Mouse (Mus musculus): ENCODE measurements around the gene Hpcal4. TPM values are rescaled to one million over a fixed set of nuclear protein-coding genes. Genes with fewer than 3 reads are reported as not detected.
A peak's percentile ranks its signal among the peaks of the same experiment; 100 is the strongest.
"Not testable (repeated sequence)": the region's sequence is repeated elsewhere in the genome, so short reads cannot be mapped to it uniquely, and the experiment has no call there.

Gene Hpcal4
- 100 to 1,000 TPM; 234 to 238 TPM for total RNA-seq (2021)

- intact Hi-C loops (cut with DNase I) = no loop called here
- peak; percentile 46 to 80 for DNase-seq (ENCODE audit: extremely low spot score in 1 of 2, low spot score in 2 of 2)
These were observed at the start of gene Hpcal4 for GRCm38 (mm10) chr4:123182328-123183238. Hpcal4 (plus strand) TSS chr4:123183227.

GRCm38 (mm10) chr4:123137551-123137950 is 45.5 kb upstream of the Hpcal4 start:
- no peak for DNase-seq (ENCODE audit: extremely low spot score in 1 of 2, low spot score in 2 of 2)
- intact Hi-C loops (cut with DNase I) = no loop called here

DNA sequence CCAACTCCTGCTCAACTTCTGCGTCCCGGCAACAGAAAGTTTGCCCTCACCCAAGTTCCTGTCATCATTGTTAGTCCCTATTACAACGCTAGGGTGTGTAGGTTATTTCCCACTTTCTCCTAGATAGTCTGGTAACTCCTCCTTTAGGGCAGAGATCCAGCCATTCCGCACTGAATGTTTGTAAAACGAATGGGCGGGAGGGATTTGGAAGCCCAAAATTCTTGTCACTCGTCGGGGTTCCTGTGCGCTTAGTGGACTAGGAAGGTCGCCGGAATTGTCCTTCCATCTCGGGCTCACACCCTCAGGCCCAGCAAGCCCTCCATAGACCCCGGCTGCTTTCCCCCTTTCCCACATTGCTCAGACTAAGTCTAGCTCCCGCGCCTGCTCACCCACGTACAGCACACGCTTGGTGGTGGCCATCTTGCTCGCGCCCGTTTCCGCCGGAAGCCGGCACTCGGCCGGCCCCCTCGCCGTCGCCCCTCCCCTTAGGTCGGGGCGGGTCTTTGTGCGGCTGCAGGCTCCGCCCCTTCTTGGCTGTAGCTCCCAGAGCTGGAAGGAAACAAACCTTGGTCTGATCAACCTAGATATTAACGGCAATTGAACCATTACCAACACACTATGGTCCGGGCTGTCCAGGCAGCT is 43.4 kb upstream of the Hpcal4 start, which contains the start of gene Ppie:
TSS of gene Ppie (minus strand) at position 439 of the 642 bp plus-strand sequence.
- intact Hi-C loops (cut with DNase I) = no loop called here
- peak; percentile 66 to 87 for DNase-seq (ENCODE audit: extremely low spot score in 1 of 2, low spot score in 2 of 2)

- intact Hi-C loops (cut with DNase I) = no loop called here
- no peak for DNase-seq (ENCODE audit: extremely low spot score in 1 of 2, low spot score in 2 of 2)
These were observed 35.4 kb upstream of the Hpcal4 start for GRCm38 (mm10) chr4:123147446-123148150.

GRCm38 (mm10) chr4:123152003-123152402 is 31.0 kb upstream of the Hpcal4 start:
- intact Hi-C loops (cut with DNase I) = no loop called here

DNA sequence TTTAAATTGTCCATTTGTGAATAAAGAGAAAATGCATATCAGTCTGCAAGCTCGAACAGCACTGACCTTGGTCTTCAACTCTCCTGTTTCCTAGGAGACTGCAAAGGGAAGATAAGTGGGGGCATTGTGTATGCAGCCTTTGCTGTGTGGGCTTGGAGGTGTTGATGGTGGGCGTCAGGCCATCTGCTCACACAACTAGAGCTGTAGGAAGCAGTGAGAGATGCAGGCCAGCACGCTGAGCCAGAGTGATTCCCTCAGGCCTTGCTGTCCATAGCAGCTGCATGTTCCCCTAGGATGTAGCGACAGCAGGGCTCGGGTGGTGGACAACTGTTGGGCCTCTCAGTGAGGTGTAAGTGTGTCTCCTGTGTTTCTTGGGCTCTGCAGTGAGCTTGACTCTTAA is 30.1 kb upstream of the Hpcal4 start:
- DNase-seq (ENCODE audit: extremely low spot score in 1 of 2, low spot score in 2 of 2) = peak; percentile 61 to 68
- intact Hi-C loops (cut with DNase I) = no loop called here

More at GRCm38 (mm10) chr4:123152003-123152402, 31.0 kb upstream of the Hpcal4 start:
- no peak for DNase-seq (ENCODE audit: extremely low spot score in 1 of 2, low spot score in 2 of 2)

DNA sequence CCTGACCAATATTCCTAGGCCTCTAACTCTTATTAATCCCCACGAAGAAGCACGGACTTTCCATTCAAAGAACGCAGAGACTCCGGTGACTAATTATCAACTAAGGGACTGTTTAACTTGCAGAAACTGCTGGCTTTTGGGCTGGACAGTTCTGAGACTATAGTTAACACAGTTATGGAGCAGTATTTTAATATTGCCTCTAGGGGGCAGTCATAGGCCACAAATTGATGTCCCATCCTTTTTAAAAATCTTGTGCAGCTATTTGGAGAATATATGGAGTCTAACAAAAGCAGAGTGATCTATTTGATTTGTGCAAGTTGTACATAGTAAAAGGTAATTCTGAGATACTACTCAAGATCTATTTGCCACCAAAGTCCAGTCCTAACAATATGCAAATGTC is 28.0 kb upstream of the Hpcal4 start:
- peak in 1 of 2 experiments; percentile 55 for DNase-seq (ENCODE audit: extremely low spot score in 1 of 2, low spot score in 2 of 2)

DNA sequence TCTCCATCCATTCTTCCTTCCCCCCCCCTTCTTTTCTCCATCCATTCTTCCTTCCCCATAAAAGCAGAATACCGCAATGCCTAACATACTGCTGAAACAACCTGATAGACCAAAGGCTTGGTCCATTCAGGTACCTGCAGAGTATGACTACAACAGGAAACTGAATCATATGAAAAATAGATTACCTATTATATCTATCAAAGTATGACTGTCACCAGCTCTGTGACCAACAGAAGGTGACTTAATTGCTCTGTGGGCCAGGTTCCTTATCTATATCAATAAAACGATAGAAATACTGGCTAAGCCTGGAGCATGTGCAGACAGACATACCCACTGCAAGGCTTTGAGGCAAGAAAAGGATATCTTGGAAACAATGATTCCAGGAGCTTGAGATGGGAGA is 27.6 kb upstream of the Hpcal4 start:
- intact Hi-C loops (cut with DNase I) = loop anchor here (5.0 kb wide), 2 partner anchors 47 to 97 kb away; partner anchors contain the start of gene Nt5c1a
- DNase-seq (ENCODE audit: extremely low spot score in 1 of 2, low spot score in 2 of 2) = no peak

More for the DNA sequence above, 28.0 kb upstream of the Hpcal4 start:
- intact Hi-C loops (cut with DNase I) = loop anchor here (5.0 kb wide), 2 partner anchors 47 to 97 kb away; partner anchors contain the start of gene Nt5c1a

DNA sequence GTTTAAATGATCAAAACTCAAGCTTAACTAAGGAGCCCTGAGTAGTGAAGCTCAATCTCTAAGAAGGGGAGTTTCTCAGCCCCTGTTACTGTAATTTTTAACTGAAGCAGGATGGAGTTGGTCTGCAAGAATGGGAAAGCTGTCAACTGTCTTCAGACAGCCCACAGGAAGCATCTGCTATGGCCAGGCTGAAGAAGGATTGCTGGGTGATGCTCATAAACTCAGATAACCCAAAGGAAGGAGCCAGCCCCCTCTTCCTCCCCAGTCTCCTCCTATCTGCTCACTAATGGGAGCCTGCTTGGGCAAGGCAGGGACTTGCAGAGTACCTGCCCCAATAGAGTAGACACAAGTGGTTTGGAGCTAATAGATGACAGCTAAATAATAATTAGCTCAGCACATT is 27.2 kb upstream of the Hpcal4 start:
- DNase-seq (ENCODE audit: extremely low spot score in 1 of 2, low spot score in 2 of 2) = no peak
- intact Hi-C loops (cut with DNase I) = loop anchor here (5.0 kb wide), 2 partner anchors 46 to 96 kb away; partner anchors contain the start of gene Nt5c1a

GRCm38 (mm10) chr4:123160571-123160970 is 22.5 kb upstream of the Hpcal4 start:
- no peak for DNase-seq (ENCODE audit: extremely low spot score in 1 of 2, low spot score in 2 of 2)
- intact Hi-C loops (cut with DNase I) = no loop called here

DNA sequence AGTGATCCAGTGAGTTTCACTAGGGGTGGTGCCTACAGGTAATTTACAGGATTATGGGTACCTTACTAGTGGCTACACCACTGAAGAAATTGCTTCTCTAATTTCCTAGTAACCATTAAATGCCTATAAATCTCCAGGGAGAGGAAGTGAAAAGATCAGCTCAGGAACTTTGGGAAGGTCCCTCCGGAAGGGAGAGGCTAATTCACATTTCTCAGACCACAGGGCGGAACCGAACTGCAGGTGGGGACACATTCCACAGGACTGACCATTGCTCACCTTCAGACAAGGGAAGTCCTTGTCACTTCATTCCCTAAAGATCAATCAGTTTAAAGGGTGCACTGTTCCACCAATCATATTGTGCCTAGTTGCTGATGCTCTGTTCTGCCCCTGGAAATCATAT is 21.8 kb upstream of the Hpcal4 start:
- DNase-seq (ENCODE audit: extremely low spot score in 1 of 2, low spot score in 2 of 2); intact Hi-C loops (cut with DNase I): not testable (repeated sequence)

DNA sequence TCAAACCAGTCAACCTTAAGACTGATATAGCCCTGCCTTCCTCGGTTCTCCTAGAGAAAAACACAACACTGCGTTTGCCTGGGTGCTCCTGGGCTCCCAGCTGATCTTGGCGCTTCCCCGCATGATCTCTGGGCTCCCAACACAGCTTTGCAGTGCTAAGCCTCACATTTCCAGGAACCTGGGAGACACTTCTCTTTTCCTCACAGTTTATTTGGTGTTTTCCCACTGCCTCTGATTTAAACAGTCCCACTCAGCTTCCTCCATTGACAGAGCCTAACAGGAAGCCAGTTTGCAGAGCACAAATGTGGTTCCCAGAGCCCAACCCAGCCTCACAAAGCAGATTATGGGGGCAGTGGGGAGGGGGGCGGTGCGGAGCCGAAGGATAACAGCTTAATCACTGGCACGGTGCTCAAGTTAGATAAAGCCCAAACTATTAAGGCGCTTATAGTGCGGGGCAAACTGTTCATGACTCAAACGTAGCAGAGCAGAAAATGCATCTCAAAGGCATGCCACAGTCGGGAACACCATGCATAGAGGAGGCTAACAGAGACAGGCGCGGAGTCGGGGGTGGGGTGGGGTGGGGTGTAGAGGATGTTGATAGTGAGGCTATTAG is 20.6 kb upstream of the Hpcal4 start:
- no peak for DNase-seq (ENCODE audit: extremely low spot score in 1 of 2, low spot score in 2 of 2)
- intact Hi-C loops (cut with DNase I) = no loop called here

DNA sequence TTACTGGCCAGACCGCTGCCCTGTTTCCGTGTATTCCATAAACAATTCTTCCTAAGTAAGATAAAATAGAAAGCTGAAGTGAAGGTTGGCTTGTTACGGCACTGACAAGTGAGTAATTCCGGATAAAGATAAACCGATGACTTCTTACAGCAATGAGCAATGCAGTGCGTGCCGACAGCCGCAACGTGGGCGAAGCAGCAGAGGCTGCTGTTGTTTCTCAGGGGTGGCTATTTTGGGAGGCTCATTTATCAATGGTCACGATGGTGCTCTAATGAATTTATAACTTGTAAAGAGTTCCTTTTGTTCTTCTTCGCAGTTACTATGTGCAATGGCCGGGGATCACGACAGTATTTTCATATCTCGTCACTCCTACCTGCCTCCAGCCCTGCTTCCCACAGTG is 18.9 kb upstream of the Hpcal4 start:
- no peak for DNase-seq (ENCODE audit: extremely low spot score in 1 of 2, low spot score in 2 of 2)
- intact Hi-C loops (cut with DNase I) = no loop called here

GRCm38 (mm10) chr4:123171811-123172210 is 11.2 kb upstream of the Hpcal4 start:
- intact Hi-C loops (cut with DNase I) = no loop called here
- no peak for DNase-seq (ENCODE audit: extremely low spot score in 1 of 2, low spot score in 2 of 2)

DNA sequence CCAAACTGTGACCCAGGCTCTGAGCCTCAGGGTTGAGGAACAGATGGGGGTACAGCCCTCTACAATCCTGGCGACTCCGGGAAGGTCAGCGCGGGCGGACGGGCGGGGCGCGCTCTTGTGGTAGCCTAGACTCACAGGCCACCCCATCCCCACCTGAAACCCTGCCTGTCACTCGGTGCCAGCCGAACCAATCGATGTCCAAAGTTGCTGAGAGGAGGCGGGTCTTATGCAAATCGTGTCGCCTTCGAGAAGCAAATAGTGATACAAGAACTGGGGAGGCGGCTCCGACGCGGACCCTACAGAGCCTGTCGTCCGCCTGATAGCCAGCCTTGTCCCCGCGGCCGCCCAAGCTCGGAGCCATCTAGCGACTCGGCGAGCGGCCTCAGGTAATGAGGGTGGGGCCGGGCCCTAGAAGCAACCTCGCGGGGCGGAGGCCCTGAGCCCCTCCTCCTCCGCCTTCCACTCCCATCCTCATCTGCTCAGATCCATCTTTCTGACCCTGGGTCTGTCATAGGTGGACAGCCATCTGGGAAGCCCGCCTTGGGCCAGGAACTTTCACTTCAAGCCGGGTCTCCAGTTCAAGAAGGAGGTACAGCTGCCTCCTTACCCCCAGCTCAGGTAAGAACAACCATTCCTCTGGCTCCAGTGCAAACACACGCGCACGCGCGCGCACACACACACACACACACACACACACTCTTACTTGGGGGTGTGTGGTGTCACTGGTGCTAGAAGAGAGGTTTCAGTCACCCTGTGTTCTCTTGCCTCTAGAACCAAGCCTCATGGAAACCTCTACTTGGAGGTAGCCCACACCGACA is 421 bp downstream of the Hpcal4 start:
- intact Hi-C loops (cut with DNase I) = no loop called here
- DNase-seq (ENCODE audit: extremely low spot score in 1 of 2, low spot score in 2 of 2) = peak; percentile 84 to 85

GRCm38 (mm10) chr4:123184816-123185215 is 1.8 kb downstream of the Hpcal4 start:
- intact Hi-C loops (cut with DNase I) = no loop called here
- DNase-seq (ENCODE audit: extremely low spot score in 1 of 2, low spot score in 2 of 2) = peak; percentile 50 to 57

DNA sequence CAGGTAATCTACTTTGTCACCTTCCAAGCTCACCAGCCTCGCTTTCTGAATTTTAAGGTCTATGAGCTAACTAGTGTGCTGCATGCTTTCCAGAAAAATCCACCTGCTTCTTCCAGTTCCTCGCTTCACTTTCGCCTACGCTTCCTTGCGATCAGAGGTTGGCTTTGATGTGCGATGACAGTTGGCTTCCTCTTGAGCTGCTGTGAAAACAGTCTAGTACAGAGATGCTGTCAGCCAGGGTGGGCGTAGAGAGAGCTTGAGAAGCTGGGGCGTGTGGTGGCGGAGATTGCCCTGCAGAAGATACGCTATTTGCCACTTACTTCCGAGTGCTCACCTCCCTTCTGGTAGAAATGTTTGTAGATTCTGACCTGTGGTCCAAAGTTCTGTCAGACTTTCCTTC is 9.3 kb downstream of the Hpcal4 start:
- intact Hi-C loops (cut with DNase I) = no loop called here
- DNase-seq (ENCODE audit: extremely low spot score in 1 of 2, low spot score in 2 of 2) = no peak

GRCm38 (mm10) chr4:123193791-123194190 is 10.8 kb downstream of the Hpcal4 start:
- intact Hi-C loops (cut with DNase I) = no loop called here
- DNase-seq (ENCODE audit: extremely low spot score in 1 of 2, low spot score in 2 of 2) = no peak

Data from left cerebral cortex, postnatal 10 days (tissue).